Mouse (Mus musculus) brain, embryonic 14.5 days (tissue): ENCODE results near the gene Slc5a11. TPM values are rescaled to one million over a fixed set of nuclear protein-coding genes. Genes with fewer than 3 reads are reported as not detected.

ENCODE experiments used
- DNase-seq: peaks from one replicate; pipeline ENCODE4 v3.0.0-alpha.2; 2011; ENCODE audit warnings: low read depth
- CTCF ChIP-seq: fragments of 200-500 bp; IDR thresholded peaks from 2 replicates; pipeline ENCODE4 v1.5.1; 2012; ENCODE audit warnings: inconsistent platforms, mild to moderate bottlenecking, moderate library complexity, borderline replicate concordance; ENCODE audit not compliant: insufficient read depth, insufficient read length; ENCODE audit errors: extremely low read depth
- POLR2A ChIP-seq: fragments of 200-500 bp; IDR thresholded peaks from 2 replicates; pipeline ENCODE4 v1.6.1; 2012; ENCODE audit warnings: mild to moderate bottlenecking, inconsistent platforms, borderline replicate concordance; ENCODE audit not compliant: poor library complexity, insufficient read depth, insufficient read length, severe bottlenecking; ENCODE audit errors: extremely low read depth
- polyA plus RNA-seq: library from polyadenylated mRNA; depleted of rRNA; stranded (reverse); fragments of >200 nt; gene quantifications from 2 replicates; pipeline ENCODE4 v1.2.3, GENCODE M21; 2012

The Slc5a11 gene
- polyA plus RNA-seq, 1 experiment, result 0.22 TPM

DNA sequence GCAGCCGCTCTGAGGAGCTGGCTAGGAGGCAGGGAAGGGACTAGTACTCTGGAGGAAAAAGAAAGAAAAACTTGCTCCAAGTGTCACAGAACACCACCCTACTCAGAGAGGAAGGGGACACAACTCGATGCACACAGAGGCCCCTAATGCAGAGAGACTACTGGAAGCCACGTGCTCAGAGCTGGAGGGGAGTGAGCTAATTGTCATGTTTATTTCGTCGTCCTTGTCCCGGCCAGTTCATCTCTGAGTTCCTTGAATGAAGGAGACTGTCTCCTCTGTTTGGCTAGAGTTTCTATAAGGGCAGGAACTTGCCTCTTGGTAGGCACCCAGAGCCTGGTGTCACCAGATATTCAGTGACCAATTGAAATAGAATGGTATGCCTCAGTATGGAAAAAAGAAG, 36.8 kb downstream of the Slc5a11 start:
- no peak for DNase-seq
- TF ChIP-seq CTCF, result no peak
- no peak for TF ChIP-seq POLR2A

DNA sequence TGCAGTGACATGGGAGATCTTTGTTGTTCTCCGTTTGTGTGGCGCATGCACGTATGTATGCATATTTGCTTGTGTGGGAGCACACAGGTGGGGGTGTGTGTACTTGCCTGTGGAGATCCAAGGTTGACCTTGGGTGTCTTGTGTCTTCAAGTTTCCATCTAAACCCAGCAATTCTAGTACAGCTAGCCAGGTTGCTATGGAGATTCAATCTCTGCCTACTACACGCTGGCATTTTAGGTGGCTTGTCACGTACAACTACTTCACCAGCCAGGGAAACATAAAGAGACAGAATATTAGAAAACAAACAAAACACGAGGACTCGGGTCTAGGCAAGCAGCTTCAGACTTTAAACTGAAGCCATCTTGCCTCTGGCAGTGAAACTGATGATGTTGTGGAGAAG, 38.8 kb downstream of the Slc5a11 start:
- peak; percentile 61 for DNase-seq
- TF ChIP-seq CTCF, result no peak
- no peak for TF ChIP-seq POLR2A

GRCm38 (mm10) chr7:123254196-123254970, 39.8 kb downstream of the Slc5a11 start:
- TF ChIP-seq CTCF (no peak), POLR2A (no peak)
- DNase-seq, result no peak

GRCm38 (mm10) chr7:123258103-123258502, 43.5 kb downstream of the Slc5a11 start:
- DNase-seq, result no peak
- TF ChIP-seq POLR2A (no peak), CTCF (no peak)

DNA sequence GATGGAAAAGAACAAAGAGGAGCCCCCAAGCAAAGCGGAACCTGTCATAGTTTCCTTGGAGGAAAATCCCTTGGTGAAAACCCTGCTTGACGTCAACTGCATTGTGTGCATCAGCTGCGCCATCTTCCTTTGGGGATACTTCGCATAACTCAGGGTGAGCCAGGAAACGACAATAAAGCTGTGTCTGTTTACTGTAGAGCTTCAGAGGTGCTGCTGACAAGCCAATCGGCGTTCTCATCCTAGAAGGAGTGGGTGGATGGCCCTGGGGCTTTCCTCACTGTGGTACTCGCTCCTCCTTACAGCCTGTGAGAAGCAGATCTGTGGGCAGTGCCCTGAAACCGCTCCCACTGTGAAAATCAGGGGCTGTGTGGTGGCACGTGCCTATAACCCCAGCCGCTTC, 58.5 kb downstream of the Slc5a11 start:
- TF ChIP-seq POLR2A, result no peak
- TF ChIP-seq CTCF, result no peak

GRCm38 (mm10) chr7:123276568-123276967, 62.0 kb downstream of the Slc5a11 start:
- DNase-seq, result no peak
- TF ChIP-seq CTCF (no peak), POLR2A (no peak)

More for the DNA sequence above, 58.5 kb downstream of the Slc5a11 start:
- peak; percentile 7 for DNase-seq

GRCm38 (mm10) chr7:123279797-123280196, 65.2 kb downstream of the Slc5a11 start:
- no peak for DNase-seq
- no peak for TF ChIP-seq CTCF
- no peak for TF ChIP-seq POLR2A

- TF ChIP-seq POLR2A, result no peak
- DNase-seq, result peak; percentile 48
Measured at GRCm38 (mm10) chr7:123283826-123284225, 69.2 kb downstream of the Slc5a11 start.

- TF ChIP-seq POLR2A (no peak), CTCF (no peak)
- no peak for DNase-seq
Measured at GRCm38 (mm10) chr7:123285896-123286295, 71.3 kb downstream of the Slc5a11 start.

DNA sequence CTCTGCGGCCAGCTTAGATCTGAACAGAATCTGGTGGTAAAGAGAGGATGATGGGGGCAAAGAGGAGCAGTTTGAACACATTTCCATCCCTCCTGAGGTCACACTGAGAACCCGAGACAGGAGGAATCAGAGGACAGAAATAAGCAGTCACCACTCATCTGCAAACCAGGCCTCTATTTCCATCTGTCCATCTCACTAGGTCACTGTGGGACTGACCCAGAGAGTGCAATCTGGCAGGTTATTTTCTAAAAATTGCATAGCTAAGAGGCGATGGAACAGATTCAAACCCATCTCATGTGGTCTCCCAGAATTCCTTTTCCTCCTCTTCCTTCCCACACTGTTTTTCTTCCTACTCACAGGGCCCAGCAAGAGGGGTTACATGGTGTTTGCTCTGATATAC, 73.3 kb downstream of the Slc5a11 start:
- no peak for TF ChIP-seq POLR2A
- no peak for TF ChIP-seq CTCF
- no peak for DNase-seq

DNA sequence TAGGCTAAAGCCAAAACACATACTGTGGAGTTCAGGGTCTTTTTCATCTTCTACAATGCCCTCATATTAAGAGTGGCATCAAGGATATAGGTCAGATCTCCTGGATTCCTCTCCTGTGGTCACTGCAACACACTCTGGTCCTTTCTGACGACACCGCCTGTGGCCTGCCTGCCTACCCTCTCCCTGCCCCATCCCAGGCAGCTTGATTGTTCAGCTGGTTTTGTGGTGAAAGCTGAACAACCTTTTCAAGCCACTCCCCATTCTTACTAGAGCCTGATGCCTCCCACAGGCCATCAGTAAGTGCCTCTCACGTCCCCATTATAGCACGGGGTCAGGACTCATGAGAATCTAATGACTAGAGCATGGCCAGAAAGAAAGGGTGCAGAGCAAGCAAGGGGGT, 74.6 kb downstream of the Slc5a11 start:
- DNase-seq, result no peak
- TF ChIP-seq CTCF (no peak), POLR2A (no peak)

DNA sequence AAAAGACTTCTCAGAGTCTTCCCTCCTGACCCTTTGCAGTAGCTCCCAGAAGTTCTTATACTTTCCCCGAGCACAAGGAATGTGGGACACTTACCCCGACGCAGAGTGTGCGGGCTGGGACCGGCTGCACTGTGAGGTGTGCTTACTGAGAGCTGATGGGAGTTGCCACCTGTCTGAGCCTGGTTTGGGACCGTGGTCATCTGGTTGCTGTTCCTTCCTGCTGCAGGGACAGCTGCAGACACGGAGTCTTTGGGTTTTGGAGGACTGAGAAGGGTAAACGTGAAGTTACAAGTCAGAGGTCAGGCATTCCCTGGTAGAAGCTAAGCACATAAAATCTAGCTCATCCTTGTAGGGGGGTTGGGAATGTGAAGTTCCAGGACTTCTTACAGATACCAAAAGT, 77.4 kb downstream of the Slc5a11 start:
- no peak for DNase-seq
- TF ChIP-seq POLR2A, result no peak
- TF ChIP-seq CTCF, result no peak
